Mouse (Mus musculus): ENCODE measurements around the gene Gm49366.
A peak's percentile ranks its signal among the peaks of the same experiment; 100 is the strongest.
"Not testable (repeated sequence)": the region's sequence is repeated elsewhere in the genome, so short reads cannot be mapped to it uniquely, and the experiment has no call there.

The Gm49366 gene

GRCm38 (mm10) chr12:84083842-84084241, 45.1 kb downstream of the Gm49366 start:
- DNase-seq (ENCODE audit: low read depth, low spot score): no peak

DNA sequence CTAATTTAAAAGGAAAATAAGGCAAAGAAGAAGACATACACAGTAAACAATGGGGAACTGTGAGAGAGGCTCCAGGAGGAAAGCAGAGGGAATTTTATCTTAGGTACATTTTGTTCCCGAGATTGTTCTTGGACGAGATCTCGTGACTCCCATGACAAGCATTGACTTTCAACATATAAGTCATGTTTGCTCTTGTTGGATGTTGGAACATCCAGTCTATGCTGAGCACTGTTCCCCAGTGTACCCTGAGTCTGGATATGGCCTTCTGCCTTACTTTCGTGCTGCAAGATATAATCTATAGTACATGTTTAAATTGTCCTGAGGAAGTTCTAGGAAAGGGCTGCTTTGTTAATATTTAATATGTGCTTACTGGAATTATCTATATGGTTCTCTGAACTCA, 45.8 kb downstream of the Gm49366 start:
- DNase-seq (ENCODE audit: low read depth, low spot score): no peak

DNA sequence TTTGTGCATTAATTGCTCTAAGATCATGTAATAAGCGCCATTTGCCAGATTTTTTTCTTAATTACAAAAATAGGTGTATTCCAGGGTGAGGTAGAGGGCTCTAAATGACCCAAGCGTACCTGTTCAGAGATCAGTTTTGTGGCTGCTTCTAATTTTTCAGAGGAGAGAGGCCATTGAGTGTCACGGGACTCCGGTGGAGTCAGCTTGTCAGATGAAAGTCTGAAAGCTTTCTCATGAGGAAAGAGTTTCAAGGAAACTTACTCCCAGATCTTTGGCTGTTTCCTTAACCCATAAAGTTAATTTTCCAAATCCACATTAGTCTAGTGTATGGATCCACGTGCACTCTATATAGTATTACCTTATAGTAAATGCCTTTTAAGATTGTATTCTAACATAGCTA, 55.9 kb downstream of the Gm49366 start:
- not testable (repeated sequence) for DNase-seq (ENCODE audit: low read depth, low spot score)

- no peak for DNase-seq (ENCODE audit: low read depth, low spot score)
Measured at GRCm38 (mm10) chr12:84099605-84100004, 60.9 kb downstream of the Gm49366 start.

DNA sequence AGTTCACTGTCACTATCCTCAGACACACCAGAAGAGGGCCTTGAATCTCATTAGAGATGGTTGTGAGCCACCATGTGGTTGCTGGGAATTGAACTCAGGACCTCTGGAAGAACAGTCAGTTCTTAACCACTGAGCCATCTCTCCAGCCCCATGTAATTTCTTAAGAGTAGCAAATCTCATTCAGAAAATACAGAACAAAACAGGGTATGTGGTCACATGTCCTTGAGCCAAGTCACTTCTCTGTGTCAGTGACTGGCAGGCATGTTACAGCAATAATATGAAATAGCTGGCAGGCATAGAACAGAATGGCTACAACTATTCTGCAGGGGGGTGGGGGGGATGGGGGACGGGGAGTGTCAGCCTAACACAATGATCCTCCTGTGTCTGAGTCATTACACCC, 61.3 kb downstream of the Gm49366 start:
- DNase-seq (ENCODE audit: low read depth, low spot score): no peak

DNA sequence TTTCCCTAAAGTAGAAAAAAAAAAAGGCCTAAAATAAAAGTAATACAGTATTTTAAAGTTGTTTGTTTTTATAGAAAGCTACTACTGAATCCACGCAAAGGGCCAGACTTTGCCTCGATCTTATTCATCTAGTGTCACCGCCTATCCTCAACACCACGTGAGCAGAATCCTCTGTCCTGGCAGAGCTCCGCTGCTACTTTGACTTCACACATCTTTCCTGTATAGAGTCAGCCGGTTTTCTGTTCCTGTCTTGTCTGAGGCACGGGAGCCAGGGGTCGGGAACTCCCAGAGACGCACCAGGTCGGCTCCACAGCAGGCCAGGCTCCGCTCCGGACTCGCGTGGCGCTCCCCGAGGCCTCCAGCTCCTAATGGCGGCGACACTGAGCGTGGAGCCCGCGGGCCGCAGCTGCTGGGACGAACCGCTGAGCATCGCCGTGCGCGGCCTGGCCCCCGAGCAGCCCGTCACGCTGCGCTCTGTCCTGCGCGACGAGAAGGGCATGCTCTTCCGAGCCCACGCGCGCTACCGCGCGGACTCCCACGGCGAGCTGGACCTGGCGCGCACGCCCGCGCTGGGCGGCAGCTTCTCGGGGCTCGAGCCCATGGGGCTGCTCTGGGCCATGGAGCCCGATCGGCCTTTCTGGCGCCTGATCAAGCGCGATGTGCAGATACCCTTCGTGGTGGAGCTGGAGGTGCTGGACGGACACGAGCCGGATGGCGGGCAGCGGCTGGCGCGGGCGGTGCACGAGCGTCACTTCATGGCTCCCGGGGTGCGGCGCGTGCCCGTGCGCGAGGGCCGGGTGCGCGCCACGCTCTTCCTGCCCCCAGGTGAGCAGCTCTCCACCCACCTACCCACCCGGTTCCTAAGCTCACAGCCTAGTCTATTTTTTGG, 62.1 kb downstream of the Gm49366 start, which contains the start of gene Acot6:
Acot6 (plus strand) TSS at position 51 of the 889 bp plus-strand sequence.
- DNase-seq (ENCODE audit: low read depth, low spot score): peak; percentile 27

DNA sequence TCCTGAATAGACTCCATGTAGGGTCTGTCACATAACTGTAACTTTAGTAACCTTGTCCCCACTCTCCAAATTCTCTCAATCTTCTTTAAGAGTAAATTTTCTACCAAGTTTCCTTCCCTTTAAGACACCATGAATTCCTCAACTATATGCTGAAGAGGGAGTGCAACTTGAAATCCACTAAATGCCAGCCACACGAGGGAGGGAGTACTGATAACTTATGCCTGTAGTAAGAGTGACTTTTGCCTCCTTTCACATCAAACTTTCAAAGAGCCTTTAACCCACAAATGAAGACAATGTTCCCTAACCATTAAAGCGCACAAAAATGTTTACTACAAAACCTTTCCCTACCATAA, 62.7 kb downstream of the Gm49366 start:
- no peak for DNase-seq (ENCODE audit: low read depth, low spot score)

GRCm38 (mm10) chr12:84107012-84107411, 68.3 kb downstream of the Gm49366 start:
- no peak for DNase-seq (ENCODE audit: low read depth, low spot score)

DNA sequence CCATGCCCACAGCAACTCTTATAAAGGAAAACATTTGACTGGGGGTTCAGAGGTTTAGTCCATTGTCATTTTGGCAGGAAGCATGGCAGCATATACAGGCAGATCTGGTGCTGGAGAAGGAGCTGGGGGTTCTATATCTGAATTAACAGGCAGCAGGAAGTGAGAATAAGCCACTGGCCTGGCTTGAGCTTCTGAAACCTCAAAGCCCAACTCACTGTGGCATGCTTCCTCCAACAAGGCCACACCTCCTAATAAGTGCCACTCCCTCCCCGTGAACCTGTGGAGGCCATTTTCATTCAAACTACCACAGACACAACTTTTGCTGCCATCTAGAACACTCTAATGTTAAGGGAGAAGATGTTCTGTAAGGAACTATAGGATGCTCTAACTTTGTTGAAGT, 69.0 kb downstream of the Gm49366 start:
- no peak for DNase-seq (ENCODE audit: low read depth, low spot score)
